Mouse (Mus musculus) CH12.LX (cell line): ENCODE data around the gene Erbb4.

Experiments
- CTCF ChIP-seq, 2 experiments: IDR thresholded peaks in 1 of 2; conservative IDR thresholded peaks in 1 of 2; 2 replicates each; pipeline ENCODE4 v1.5.1; 2011 to 2012; ENCODE audit warnings: low read depth in 2 of 2, low read length in 2 of 2, improper control_type of control experiment in 1 of 2, inconsistent platforms in 1 of 2, mild to moderate bottlenecking in 1 of 2, moderate library complexity in 1 of 2
- E2F4 ChIP-seq: IDR thresholded peaks from 2 replicates; pipeline ENCODE4 v1.6.1; 2011; ENCODE audit warnings: low read depth, low read length, improper control_type of control experiment; ENCODE audit not compliant: insufficient replicate concordance
- EP300 ChIP-seq: IDR thresholded peaks from 2 replicates; pipeline ENCODE4 v1.6.1; 2011; ENCODE audit warnings: low read length, improper control_type of control experiment
- KAT2A ChIP-seq: IDR thresholded peaks from 2 replicates; pipeline ENCODE4 v1.6.1; 2012; ENCODE audit warnings: low read length, improper control_type of control experiment, inconsistent platforms; ENCODE audit not compliant: insufficient replicate concordance
- POLR2A ChIP-seq: IDR thresholded peaks from 2 replicates; pipeline ENCODE4 v1.6.1; 2011; ENCODE audit warnings: low read depth, mild to moderate bottlenecking, improper control_type of control experiment, low read length
- SMC3 ChIP-seq: IDR thresholded peaks from 2 replicates; pipeline ENCODE4 v1.6.1; 2011; ENCODE audit warnings: low read depth, low read length, improper control_type of control experiment
- TCF12 ChIP-seq: IDR thresholded peaks from 2 replicates; pipeline ENCODE4 v1.6.1; 2014; ENCODE audit warnings: low read depth, mild to moderate bottlenecking, inconsistent platforms, low read length, improper control_type of control experiment
- ZMIZ1 ChIP-seq: IDR thresholded peaks from 2 replicates; pipeline ENCODE4 v1.6.1; 2012; ENCODE audit warnings: low read depth, mild to moderate bottlenecking, inconsistent platforms, low read length, improper control_type of control experiment

- TF ChIP-seq POLR2A (no peak), KAT2A (no peak), CTCF (conservative IDR thresholded peaks at IDR 0.05 in 1 of 2, IDR thresholded peaks at IDR 0.05 in 1 of 2; ENCODE audit: low read depth in 2 of 2, low read length in 2 of 2) (no peak), TCF12 (no peak), E2F4 (no peak), SMC3 (no peak), EP300 (no peak), ZMIZ1 (no peak)
Observed at GRCm38 (mm10) chr1:68979251-68979650, 128.6 kb downstream of the Erbb4 start.
